Mouse (Mus musculus) kidney, adult 2 months (tissue): Measurements from ENCODE around the gene Jmjd1c. TPM values are rescaled to one million over a fixed set of nuclear protein-coding genes. Genes with fewer than 3 reads are reported as not detected.

ENCODE experiments used
- DNase-seq: peaks from one replicate; pipeline ENCODE4 v3.0.0; 2021
- H3K27ac ChIP-seq: fragments of 200-500 bp; 2 replicates; pipeline ENCODE4 v1.5.1; 2012; ENCODE audit warnings: low read depth, low read length, control low read depth, inconsistent platforms; ENCODE audit not compliant: insufficient read depth
- H3K27me3 ChIP-seq: fragments of 200-500 bp; replicated peaks from 2 replicates; pipeline ENCODE4 v1.6.1; 2012; ENCODE audit warnings: mild to moderate bottlenecking, moderate library complexity, low read length, inconsistent platforms; ENCODE audit not compliant: control insufficient read depth, insufficient read depth
- H3K36me3 ChIP-seq: fragments of 200-500 bp; 2 replicates; pipeline ENCODE4 v1.6.1; 2012; ENCODE audit warnings: mild to moderate bottlenecking, moderate library complexity, low read length, inconsistent platforms; ENCODE audit not compliant: control insufficient read depth, insufficient read depth
- H3K4me1 ChIP-seq: fragments of 200-500 bp; 2 replicates; pipeline ENCODE4 v1.6.1; 2011; ENCODE audit warnings: low read length; ENCODE audit not compliant: control insufficient read depth, insufficient read depth
- H3K4me3 ChIP-seq: fragments of 200-500 bp; 2 replicates; pipeline ENCODE4 v1.5.1; 2011; ENCODE audit warnings: mild to moderate bottlenecking, low read depth, low read length, control low read depth; ENCODE audit not compliant: insufficient read depth
- CTCF ChIP-seq: fragments of 200-500 bp; conservative IDR thresholded peaks from 2 replicates; pipeline ENCODE4 v1.5.1; 2011; ENCODE audit warnings: low read depth, mild to moderate bottlenecking, control low read depth, low read length, moderate library complexity, mixed read lengths; ENCODE audit not compliant: insufficient read depth, insufficient read length
- POLR2A ChIP-seq: fragments of 200-500 bp; IDR thresholded peaks from one replicate; pipeline ENCODE4 v1.6.1; 2011; ENCODE audit warnings: low read depth, low read length, control low read depth
- WGBS: fragments of 180-500 bp; shearing (Covaris S2); methylation state at CpG from one replicate; pipeline ENCODE4 v1.1.7; 2018; 5-methylcytosine and 5-hydroxymethylcytosine counted together
- polyA plus RNA-seq: library from polyadenylated mRNA; depleted of rRNA; stranded (reverse); fragments of >200 nt; gene quantifications from 2 replicates; pipeline ENCODE4 v1.2.3, GENCODE M21; 2012; rRNA removed

The Jmjd1c gene
- 9.4 and 10.0 TPM in 2 replicates for polyA plus RNA-seq

- no peak for TF ChIP-seq CTCF
- TF ChIP-seq POLR2A = peak; percentile 3
- Histone ChIP-seq H3K4me3 (peak within 1 kb of the TSS; percentile 71), H3K4me1 (peaks cover 22% of the 10 kb centered on the region), H3K36me3 (no peaks in the 10 kb centered on the region), H3K27me3 (no peaks in the 10 kb centered on the region), H3K27ac (peak within 1 kb of the TSS; percentile 97)
- WGBS = 1% methylated on average over 71 of the region's 73 CpGs
- DNase-seq = peak; percentile 82
These were observed at the start of gene Jmjd1c for GRCm38 (mm10) chr10:67095798-67096620. TSS of gene Jmjd1c (plus strand) at chr10:67096125.

GRCm38 (mm10) chr10:67047712-67048645 lies 47.9 kb upstream of the Jmjd1c start:
- H3K4me3 ChIP-seq = no peak overlapping the region
- H3K4me1 ChIP-seq = peaks cover 30% of the 10 kb centered on the region
- H3K27ac ChIP-seq = no peak overlapping the region
- DNase-seq = no peak
- H3K36me3 ChIP-seq = no peaks in the 10 kb centered on the region
- TF ChIP-seq POLR2A (no peak), CTCF (no peak)
- 80% methylated on average over 18 of the region's 18 CpGs for WGBS
- no peaks in the 10 kb centered on the region for H3K27me3 ChIP-seq

GRCm38 (mm10) chr10:67048871-67049615 lies 46.9 kb upstream of the Jmjd1c start:
- no peaks in the 10 kb centered on the region for H3K27me3 ChIP-seq
- H3K4me1 ChIP-seq = peaks cover 28% of the 10 kb centered on the region
- H3K27ac ChIP-seq = no peak overlapping the region
- TF ChIP-seq CTCF = no peak
- TF ChIP-seq POLR2A = no peak
- WGBS = 87% methylated on average over 13 of the region's 13 CpGs
- no peak for DNase-seq
- H3K4me3 ChIP-seq = no peak overlapping the region
- no peaks in the 10 kb centered on the region for H3K36me3 ChIP-seq

- no peak overlapping the region for H3K4me3 ChIP-seq
- 95% methylated on average over 7 of the region's 7 CpGs for WGBS
- no peak for DNase-seq
- H3K36me3 ChIP-seq = no peaks in the 10 kb centered on the region
- H3K4me1 ChIP-seq = peaks cover 22% of the 10 kb centered on the region
- no peak for TF ChIP-seq CTCF
- no peak for TF ChIP-seq POLR2A
- H3K27ac ChIP-seq = no peak overlapping the region
- H3K27me3 ChIP-seq = no peaks in the 10 kb centered on the region
These were observed 46.3 kb upstream of the Jmjd1c start for GRCm38 (mm10) chr10:67049621-67050020.

- no peak overlapping the region for H3K4me3 ChIP-seq
- H3K36me3 ChIP-seq = no peaks in the 10 kb centered on the region
- H3K27me3 ChIP-seq = no peaks in the 10 kb centered on the region
- peaks cover 19% of the 10 kb centered on the region for H3K4me1 ChIP-seq
- 43% methylated on average over 7 of the region's 7 CpGs for WGBS
- peak overlapping the region; percentile 77 for H3K27ac ChIP-seq
- TF ChIP-seq POLR2A (no peak), CTCF (no peak)
- peak; percentile 66 for DNase-seq
These were observed 45.2 kb upstream of the Jmjd1c start for GRCm38 (mm10) chr10:67050766-67051165.

- TF ChIP-seq CTCF (no peak), POLR2A (no peak)
- Histone ChIP-seq H3K27ac (peak overlapping the region; percentile 77), H3K4me1 (peaks cover 23% of the 10 kb centered on the region), H3K27me3 (no peaks in the 10 kb centered on the region), H3K4me3 (no peak overlapping the region), H3K36me3 (no peaks in the 10 kb centered on the region)
- 61% methylated on average over 5 of the region's 5 CpGs for WGBS
- peak; percentile 36 for DNase-seq
These were observed 44.5 kb upstream of the Jmjd1c start for GRCm38 (mm10) chr10:67051466-67051865.
